Mouse (Mus musculus) liver, embryonic 15.5 days (tissue): ENCODE results near the gene Cckbr. TPM values are rescaled to one million over a fixed set of nuclear protein-coding genes. Genes with fewer than 3 reads are reported as not detected.
"Not testable (repeated sequence)": the region's sequence is repeated elsewhere in the genome, so short reads cannot be mapped to it uniquely, and the experiment has no call there.

Experiments
- ATAC-seq: fragments of 200-750 bp; cut with Nextera tagmentation; 2 replicates; pipeline ENCODE4 v1.8.0; 2017; ENCODE audit warnings: moderate number of reproducible peaks, mild to moderate bottlenecking, moderate library complexity; ENCODE audit not compliant: insufficient read depth
- H3K27ac ChIP-seq: fragments of 300-500 bp; sonication (generic); replicated peaks from 2 replicates; pipeline ENCODE4 v1.5.1; 2015; ENCODE audit warnings: mild to moderate bottlenecking, inconsistent platforms
- H3K27me3 ChIP-seq: fragments of 300-500 bp; sonication (generic); 2 replicates; pipeline ENCODE4 v1.6.1; 2015; ENCODE audit warnings: mild to moderate bottlenecking, inconsistent platforms
- H3K36me3 ChIP-seq: fragments of 300-500 bp; sonication (generic); replicated peaks from 2 replicates; pipeline ENCODE4 v1.6.1; 2015; ENCODE audit warnings: moderate library complexity, mild to moderate bottlenecking, inconsistent platforms
- H3K4me1 ChIP-seq: fragments of 300-500 bp; sonication (generic); replicated peaks from 2 replicates; pipeline ENCODE4 v1.6.1; 2015; ENCODE audit warnings: inconsistent platforms
- H3K4me2 ChIP-seq: fragments of 300-500 bp; sonication (generic); 2 replicates; pipeline ENCODE4 v1.6.1; 2015; ENCODE audit warnings: moderate library complexity, mild to moderate bottlenecking, inconsistent platforms
- H3K4me3 ChIP-seq: fragments of 300-500 bp; sonication (generic); replicated peaks from 2 replicates; pipeline ENCODE4 v1.5.1; 2015; ENCODE audit warnings: mild to moderate bottlenecking, inconsistent platforms
- H3K9ac ChIP-seq: fragments of 300-500 bp; sonication (generic); 2 replicates; pipeline ENCODE4 v1.6.1; 2015; ENCODE audit warnings: moderate library complexity, mild to moderate bottlenecking, inconsistent platforms
- H3K9me3 ChIP-seq: fragments of 300-500 bp; sonication (generic); replicated peaks from 2 replicates; pipeline ENCODE4 v1.6.1; 2016; ENCODE audit warnings: inconsistent platforms
- WGBS: fragments of 180-500 bp; shearing (Covaris S2); methylation state at CpG from one replicate; pipeline ENCODE4 v1.1.7; 2015; ENCODE audit warnings: mixed read lengths; ENCODE audit not compliant: insufficient replicate concordance; 5-methylcytosine and 5-hydroxymethylcytosine counted together
- polyA plus RNA-seq: library from polyadenylated mRNA; unstranded; fragments of >200 nt; fragmentation: Nextera tagmentation; extraction: Ambion mirVana; gene quantifications from 2 replicates; pipeline ENCODE4 v1.2.1, GENCODE M21; 2015

Cckbr gene
- polyA plus RNA-seq, 1 experiment from 2014 or later = not detected

DNA sequence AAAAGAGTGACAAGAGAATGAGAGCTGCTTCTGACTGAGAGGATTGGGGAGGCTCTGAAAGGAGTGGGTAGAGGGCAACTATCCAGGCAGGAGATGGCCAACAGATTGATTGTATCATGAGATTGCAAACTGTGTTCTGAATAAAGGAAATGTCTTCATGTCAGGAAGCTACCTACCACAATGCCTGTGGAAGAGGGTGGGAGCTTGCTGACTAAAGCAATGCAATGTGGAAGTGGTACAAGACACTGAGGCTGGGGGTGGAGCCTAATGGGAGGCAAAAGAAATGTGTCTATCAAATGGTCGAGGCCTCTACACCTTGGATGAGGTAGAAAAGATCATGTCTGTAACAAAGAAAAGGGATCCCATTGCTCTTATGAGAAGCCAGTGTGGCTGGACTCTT lies 19.2 kb upstream of the Cckbr start:
- Histone ChIP-seq H3K4me1 (no peaks in the 10 kb centered on the region), H3K36me3 (no peaks in the 10 kb centered on the region), H3K9ac (no peak overlapping the region), H3K4me2 (no peak overlapping the region), H3K9me3 (no peaks in the 10 kb centered on the region), H3K27ac (no peak overlapping the region), H3K4me3 (no peak overlapping the region), H3K27me3 (peaks cover 5% of the 10 kb centered on the region; the same call in 1 of the 2 replicates)
- no peak for ATAC-seq
- WGBS = 32% methylated on average over 1 of the region's 1 CpGs

DNA sequence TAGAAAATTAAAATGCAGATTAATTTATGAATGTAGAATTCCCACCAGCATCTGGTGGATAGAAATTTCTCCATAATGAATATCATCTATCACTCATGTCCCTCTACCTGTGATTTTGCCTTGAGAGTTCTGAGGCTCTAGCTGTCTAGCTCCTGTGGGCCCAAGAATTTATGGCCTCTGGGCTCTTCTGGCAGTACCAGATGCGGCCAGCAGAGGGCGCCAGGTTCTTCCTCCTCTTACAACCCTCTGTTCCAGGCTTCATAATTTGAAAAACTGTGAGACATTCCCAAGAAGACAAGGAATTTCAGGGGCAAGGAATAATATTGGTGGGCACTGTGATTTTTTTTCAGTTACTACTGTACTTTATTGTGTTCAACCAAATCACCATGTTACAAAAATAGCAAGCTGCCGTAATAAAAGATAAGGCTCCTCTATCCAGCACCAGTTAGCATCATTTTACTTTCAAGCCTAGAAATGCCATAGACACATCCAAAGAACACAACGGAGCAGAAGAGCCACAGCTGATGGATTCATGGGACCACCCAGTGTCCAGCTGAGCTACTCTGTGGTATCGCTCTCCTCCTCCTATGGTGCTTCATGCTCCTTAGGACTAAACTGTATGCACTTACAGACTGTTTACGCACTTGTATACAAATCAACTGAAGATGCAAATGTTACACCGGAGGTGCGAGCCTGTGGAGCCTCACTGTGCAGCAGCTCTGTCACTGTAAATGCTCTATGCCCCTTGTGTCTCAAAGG lies 13.5 kb upstream of the Cckbr start:
- ATAC-seq, H3K9ac ChIP-seq, H3K36me3 ChIP-seq, H3K4me2 ChIP-seq, H3K27me3 ChIP-seq, H3K4me1 ChIP-seq, H3K27ac ChIP-seq, H3K9me3 ChIP-seq, H3K4me3 ChIP-seq: not testable (repeated sequence)
- 46% methylated on average over 8 of the region's 8 CpGs for WGBS

DNA sequence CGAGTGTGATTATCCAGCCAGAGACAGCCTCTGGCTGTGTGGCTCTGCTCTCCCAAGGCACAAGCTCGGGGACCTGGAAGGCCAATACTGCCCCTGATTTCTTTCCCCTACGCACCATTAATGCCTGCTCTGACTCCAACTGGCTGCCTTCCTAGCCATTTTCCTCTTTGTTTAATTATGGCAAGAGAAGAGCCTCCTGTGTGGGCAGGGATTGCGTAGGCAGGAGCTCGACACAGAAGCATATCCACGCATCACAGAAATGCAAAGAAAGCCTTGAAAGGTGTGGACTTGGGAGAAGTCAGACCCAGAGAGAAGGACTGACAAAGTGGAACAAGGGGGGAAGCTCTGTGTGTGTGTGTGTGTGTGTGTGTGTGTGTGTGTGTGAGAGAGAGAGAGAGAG lies 11.1 kb upstream of the Cckbr start:
- 40% methylated on average over 6 of the region's 6 CpGs for WGBS
- no peak for ATAC-seq
- Histone ChIP-seq H3K9me3 (no peaks in the 10 kb centered on the region), H3K36me3 (no peaks in the 10 kb centered on the region), H3K27ac (no peak overlapping the region), H3K27me3 (no peaks in the 10 kb centered on the region), H3K4me1 (no peaks in the 10 kb centered on the region), H3K4me2 (no peak overlapping the region), H3K4me3 (no peak overlapping the region), H3K9ac (no peak overlapping the region)

DNA sequence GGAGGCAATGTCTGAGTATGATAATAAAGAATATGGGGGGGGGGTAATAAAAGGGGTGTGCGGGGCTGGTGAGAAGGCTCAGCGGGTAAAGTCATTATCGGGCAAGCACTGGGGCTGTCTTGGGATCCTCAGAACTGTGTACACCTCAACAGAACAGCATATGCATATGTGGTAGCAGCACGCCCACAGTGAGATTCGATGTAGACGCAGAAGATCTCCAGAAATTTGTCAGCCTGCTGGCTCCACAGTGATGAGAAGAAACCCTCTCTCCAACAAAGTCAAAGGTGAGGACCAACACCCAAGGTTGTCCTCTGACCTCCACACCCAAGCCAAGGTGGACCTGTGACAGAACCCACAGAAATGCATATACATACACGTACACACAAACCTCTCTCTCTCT lies 9.0 kb upstream of the Cckbr start:
- Histone ChIP-seq H3K9me3 (no peaks in the 10 kb centered on the region), H3K4me3 (no peak overlapping the region), H3K36me3 (no peaks in the 10 kb centered on the region), H3K4me1 (no peaks in the 10 kb centered on the region), H3K27me3 (no peaks in the 10 kb centered on the region), H3K27ac (no peak overlapping the region), H3K9ac (no peak overlapping the region), H3K4me2 (no peak overlapping the region)
- ATAC-seq = no peak
- 74% methylated on average over 7 of the region's 7 CpGs for WGBS

DNA sequence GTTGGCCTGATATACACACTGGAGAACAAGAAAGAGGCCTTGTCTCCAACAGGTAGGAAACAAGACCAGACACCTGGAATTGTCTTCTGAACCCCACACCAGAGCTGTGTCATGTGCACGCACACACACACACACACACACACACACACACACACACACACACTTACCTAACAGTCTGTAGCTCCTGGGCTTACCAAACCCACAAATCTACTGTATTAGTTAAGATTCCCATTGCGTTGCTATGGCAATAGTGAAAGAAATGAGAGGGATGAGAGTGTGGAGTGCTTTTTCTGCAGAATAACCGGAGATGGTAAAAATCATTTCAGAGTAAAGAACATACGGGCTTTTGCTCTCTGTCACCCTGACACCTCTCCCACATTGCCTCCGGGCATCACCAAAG lies 7.4 kb upstream of the Cckbr start:
- no peak overlapping the region for H3K4me3 ChIP-seq
- no peak overlapping the region for H3K27ac ChIP-seq
- WGBS = 66% methylated on average over 5 of the region's 5 CpGs
- H3K9ac ChIP-seq = no peak overlapping the region
- H3K27me3 ChIP-seq = no peaks in the 10 kb centered on the region
- no peak overlapping the region for H3K4me2 ChIP-seq
- ATAC-seq = no peak
- no peaks in the 10 kb centered on the region for H3K9me3 ChIP-seq
- H3K4me1 ChIP-seq = no peaks in the 10 kb centered on the region
- H3K36me3 ChIP-seq = no peaks in the 10 kb centered on the region

DNA sequence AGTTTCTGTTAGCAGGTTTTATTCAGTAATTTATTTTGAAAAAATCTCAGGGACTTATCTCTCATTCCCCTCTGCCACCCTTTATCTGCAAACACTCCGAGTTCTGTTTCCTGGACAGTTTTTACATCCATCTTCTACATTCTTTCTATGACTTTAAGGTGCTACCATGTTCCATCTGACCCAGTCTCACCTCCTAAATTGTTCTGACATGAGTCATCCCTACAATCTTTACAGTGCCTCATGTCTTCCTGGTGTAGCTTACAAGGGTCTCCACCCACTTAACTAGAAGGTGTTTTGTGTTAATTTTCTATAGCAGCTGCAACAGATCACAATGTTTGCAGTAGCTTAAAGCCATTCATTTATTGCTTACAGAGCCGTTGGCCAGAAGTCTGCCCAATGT lies 4.6 kb upstream of the Cckbr start:
- 24% methylated on average over 2 of the region's 2 CpGs for WGBS
- peaks cover 28% of the 10 kb centered on the region for H3K27me3 ChIP-seq
- ATAC-seq = no peak

DNA sequence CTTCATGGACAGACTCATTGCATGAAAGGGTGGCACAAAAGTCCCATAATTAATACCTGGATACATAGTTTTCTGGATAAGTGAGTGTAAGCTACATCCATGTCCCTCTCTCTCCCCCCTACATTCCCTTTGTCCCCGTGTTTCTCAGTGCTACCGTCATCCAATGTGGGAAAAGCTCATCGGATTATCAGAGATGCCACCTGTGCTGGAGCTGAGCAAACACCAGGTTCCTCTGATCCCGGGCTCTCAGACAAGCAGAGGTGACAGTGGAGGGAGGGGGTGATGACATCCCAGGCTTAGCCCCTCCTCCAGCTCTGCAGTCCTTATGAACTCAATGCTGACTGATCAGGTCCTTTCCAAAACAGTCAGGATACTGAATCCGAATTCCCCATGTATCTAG lies 1.2 kb upstream of the Cckbr start:
- H3K9ac ChIP-seq = no peak overlapping the region

More for the DNA sequence above, 4.6 kb upstream of the Cckbr start:
- no peak overlapping the region for H3K4me2 ChIP-seq
- no peak overlapping the region for H3K9ac ChIP-seq
- H3K4me3 ChIP-seq = no peak overlapping the region
- H3K9me3 ChIP-seq = no peaks in the 10 kb centered on the region
- H3K27ac ChIP-seq = no peak overlapping the region
- H3K36me3 ChIP-seq = no peaks in the 10 kb centered on the region
- H3K4me1 ChIP-seq = no peaks in the 10 kb centered on the region

DNA sequence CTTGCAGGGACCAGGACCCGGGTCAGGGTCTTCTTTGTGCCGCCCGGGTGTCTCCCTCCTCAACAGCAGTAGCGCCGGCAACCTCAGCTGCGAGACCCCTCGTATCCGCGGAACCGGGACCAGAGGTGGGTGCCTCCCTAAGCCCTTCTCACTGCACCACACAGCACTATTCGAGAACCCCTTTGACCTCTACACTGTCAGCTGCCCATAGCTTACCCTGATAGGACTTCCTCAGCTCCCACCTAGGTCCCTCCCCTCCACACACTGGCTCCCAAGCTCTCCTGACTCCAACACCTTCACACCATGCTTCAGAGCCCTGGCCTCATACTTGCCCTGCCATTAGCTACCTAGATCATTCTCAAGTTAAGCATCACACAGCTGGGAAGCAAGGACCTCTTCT lies 520 bp downstream of the Cckbr start:
- peaks cover 42% of the 10 kb centered on the region for H3K27me3 ChIP-seq
- no peaks in the 10 kb centered on the region for H3K4me1 ChIP-seq
- 4% methylated on average over 11 of the region's 11 CpGs for WGBS
- H3K36me3 ChIP-seq = no peaks in the 10 kb centered on the region
- no peak overlapping the region for H3K9ac ChIP-seq
- no peak overlapping the region for H3K27ac ChIP-seq
- no peaks in the 10 kb centered on the region for H3K9me3 ChIP-seq
- ATAC-seq = no peak
- H3K4me2 ChIP-seq = no peak overlapping the region
- H3K4me3 ChIP-seq = no peak overlapping the region

More for the DNA sequence above, 1.2 kb upstream of the Cckbr start:
- no peak overlapping the region for H3K4me3 ChIP-seq
- H3K27me3 ChIP-seq = peaks cover 42% of the 10 kb centered on the region
- H3K4me1 ChIP-seq = no peaks in the 10 kb centered on the region
- H3K4me2 ChIP-seq = no peak overlapping the region
- WGBS = 10% methylated on average over 5 of the region's 5 CpGs
- no peaks in the 10 kb centered on the region for H3K36me3 ChIP-seq
- no peaks in the 10 kb centered on the region for H3K9me3 ChIP-seq
- H3K27ac ChIP-seq = no peak overlapping the region
- no peak for ATAC-seq

DNA sequence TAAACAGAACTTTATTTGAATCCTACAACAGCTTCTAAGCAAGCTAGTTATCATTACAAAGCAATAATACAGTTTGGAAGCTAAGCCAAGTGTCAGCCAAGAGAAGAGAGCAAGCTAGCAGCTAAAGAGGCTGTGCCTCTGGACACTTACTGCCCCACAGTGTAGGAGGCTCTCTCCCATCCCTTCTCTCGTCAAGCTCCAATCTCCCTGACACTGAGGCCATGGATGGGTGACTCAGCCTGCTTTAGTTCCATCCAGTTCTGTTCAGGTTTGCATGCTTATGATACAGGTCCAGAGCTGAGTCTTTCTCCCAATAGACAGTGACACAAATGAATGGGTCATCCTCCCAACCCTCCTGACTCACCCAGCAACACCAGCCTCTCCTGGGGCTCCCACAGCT lies 6.5 kb downstream of the Cckbr start:
- no peak overlapping the region for H3K27ac ChIP-seq
- H3K27me3 ChIP-seq = peaks cover 3% of the 10 kb centered on the region
- H3K4me2 ChIP-seq = no peak overlapping the region
- no peaks in the 10 kb centered on the region for H3K4me1 ChIP-seq
- WGBS = 26% methylated on average over 1 of the region's 1 CpGs
- no peaks in the 10 kb centered on the region for H3K36me3 ChIP-seq
- H3K9me3 ChIP-seq = no peaks in the 10 kb centered on the region
- no peak overlapping the region for H3K9ac ChIP-seq
- no peak overlapping the region for H3K4me3 ChIP-seq
- no peak for ATAC-seq

DNA sequence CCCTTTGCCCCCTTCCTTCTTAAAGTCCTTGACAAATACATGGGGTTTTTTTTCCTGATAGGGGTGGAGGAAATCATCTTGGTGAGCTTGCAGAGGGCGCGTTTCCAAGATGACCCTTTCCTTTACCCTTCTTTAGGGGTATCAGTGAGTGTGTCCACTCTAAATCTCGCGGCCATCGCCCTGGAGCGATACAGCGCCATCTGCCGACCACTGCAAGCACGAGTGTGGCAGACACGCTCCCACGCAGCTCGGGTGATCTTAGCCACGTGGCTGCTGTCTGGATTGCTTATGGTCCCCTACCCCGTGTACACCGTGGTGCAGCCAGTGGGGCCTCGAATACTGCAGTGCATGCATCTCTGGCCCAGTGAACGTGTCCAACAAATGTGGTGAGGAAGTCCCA lies 8.3 kb downstream of the Cckbr start:
- Histone ChIP-seq H3K27ac (no peak overlapping the region), H3K4me2 (no peak overlapping the region), H3K36me3 (no peaks in the 10 kb centered on the region), H3K4me3 (no peak overlapping the region), H3K9me3 (no peaks in the 10 kb centered on the region), H3K4me1 (no peaks in the 10 kb centered on the region), H3K27me3 (no peaks in the 10 kb centered on the region), H3K9ac (no peak overlapping the region)
- WGBS = 67% methylated on average over 17 of the region's 17 CpGs
- no peak for ATAC-seq

DNA sequence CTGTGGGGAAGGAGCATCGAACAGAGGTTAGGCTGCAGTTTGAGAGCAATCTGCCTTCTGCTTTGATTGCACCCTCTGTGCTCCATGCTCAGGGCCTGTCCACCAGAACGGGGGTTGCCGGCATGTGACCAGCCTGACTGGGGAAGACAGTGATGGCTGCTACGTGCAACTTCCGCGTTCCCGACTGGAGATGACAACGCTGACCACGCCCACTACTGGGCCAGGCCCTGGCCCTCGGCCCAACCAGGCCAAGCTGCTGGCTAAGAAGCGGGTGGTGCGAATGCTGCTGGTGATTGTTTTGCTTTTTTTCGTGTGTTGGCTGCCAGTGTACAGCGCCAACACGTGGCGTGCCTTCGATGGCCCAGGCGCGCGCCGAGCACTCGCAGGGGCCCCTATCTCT lies 9.3 kb downstream of the Cckbr start:
- no peaks in the 10 kb centered on the region for H3K27me3 ChIP-seq
- ATAC-seq = no peak
- H3K4me3 ChIP-seq = no peak overlapping the region
- H3K4me1 ChIP-seq = no peaks in the 10 kb centered on the region
- no peaks in the 10 kb centered on the region for H3K36me3 ChIP-seq
- WGBS = 74% methylated on average over 22 of the region's 22 CpGs
- H3K4me2 ChIP-seq = no peak overlapping the region
- no peak overlapping the region for H3K9ac ChIP-seq
- no peak overlapping the region for H3K27ac ChIP-seq
- no peaks in the 10 kb centered on the region for H3K9me3 ChIP-seq
